Mouse (Mus musculus) erythroid progenitor cell, adult 5-6 weeks (primary cell): ENCODE data around the gene Gm10439. TPM values are rescaled to one million over a fixed set of nuclear protein-coding genes. Genes with fewer than 3 reads are reported as not detected.
"Not testable (repeated sequence)": the region's sequence is repeated elsewhere in the genome, so short reads cannot be mapped to it uniquely, and the experiment has no call there.

Experiments
- ATAC-seq: replicated peaks from 2 replicates; pipeline ENCODE4 v1.8.0; 2016; ENCODE audit warnings: moderate number of reproducible peaks, mild to moderate bottlenecking, moderate TSS enrichment, inconsistent platforms; ENCODE audit not compliant: poor library complexity, low FRiP score, severe bottlenecking
- total RNA-seq, 2 experiments: library from RNA; stranded (forward) in 1 of 2; stranded (reverse) in 1 of 2; fragments of 150-400 nt in 1 of 2; fragments of 186-747, 209-891 nt in 1 of 2; gene quantifications; 2 replicates each; pipeline versions ENCODE4 v1.2.3 to v1.2.4; 2015 to 2017; ENCODE audit warnings: low replicate concordance in 2 of 2

The Gm10439 gene
- total RNA-seq (2015; ENCODE audit: low replicate concordance) (not detected in 2 replicates), total RNA-seq (2017; ENCODE audit: low replicate concordance) (not detected in 2 replicates)

GRCm38 (mm10) chrX:149594270-149594669 is at the start of gene Gm10439:
TSS of gene Gm10439 (plus strand) at chrX:149594570.
- not testable (repeated sequence) for ATAC-seq

Other genes with a start within 250 kb of the Gm10439 start
- not detected in 2 replicates for gene Gm15085, start 147.0 kb upstream of the Gm10439 start, total RNA-seq (2015; ENCODE audit: low replicate concordance)
- not detected in 2 replicates for gene Gm15085, start 147.0 kb upstream of the Gm10439 start, total RNA-seq (2017; ENCODE audit: low replicate concordance)
- gene Gm15097, start 189.9 kb downstream of the Gm10439 start, total RNA-seq (2015; ENCODE audit: low replicate concordance): not detected in 2 replicates
- not detected in 2 replicates for gene Gm15097, start 189.9 kb downstream of the Gm10439 start, total RNA-seq (2017; ENCODE audit: low replicate concordance)